Mouse (Mus musculus): ENCODE data around the gene Olfr221.
"Not testable (repeated sequence)": the region's sequence is repeated elsewhere in the genome, so short reads cannot be mapped to it uniquely, and the experiment has no call there.

The Olfr221 gene

DNA sequence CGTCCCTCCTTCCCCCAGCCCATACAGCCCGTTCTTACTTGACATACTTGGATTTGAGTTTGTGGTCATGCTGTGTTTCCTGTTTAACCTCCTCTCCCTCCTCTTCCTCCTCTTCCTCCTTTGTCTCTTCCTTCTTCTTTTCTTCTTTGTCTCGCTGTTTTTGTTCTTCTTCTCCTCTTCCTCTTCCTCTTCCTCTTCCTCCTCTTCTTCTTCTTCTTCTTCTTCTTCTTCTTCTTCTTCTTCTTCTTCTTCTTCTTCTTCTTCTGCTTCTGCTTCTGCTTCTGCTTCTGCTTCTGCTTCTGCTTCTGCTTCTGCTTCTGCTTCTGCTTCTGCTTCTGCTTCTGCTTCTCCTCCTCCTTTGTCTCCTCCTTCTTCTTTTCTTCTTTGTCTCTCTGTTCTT lies at the start of gene Olfr221:
Gene Olfr221, minus strand, starts transcription at position 101 of the 400 bp plus-strand sequence.
- DNase-seq: not testable (repeated sequence)

DNA sequence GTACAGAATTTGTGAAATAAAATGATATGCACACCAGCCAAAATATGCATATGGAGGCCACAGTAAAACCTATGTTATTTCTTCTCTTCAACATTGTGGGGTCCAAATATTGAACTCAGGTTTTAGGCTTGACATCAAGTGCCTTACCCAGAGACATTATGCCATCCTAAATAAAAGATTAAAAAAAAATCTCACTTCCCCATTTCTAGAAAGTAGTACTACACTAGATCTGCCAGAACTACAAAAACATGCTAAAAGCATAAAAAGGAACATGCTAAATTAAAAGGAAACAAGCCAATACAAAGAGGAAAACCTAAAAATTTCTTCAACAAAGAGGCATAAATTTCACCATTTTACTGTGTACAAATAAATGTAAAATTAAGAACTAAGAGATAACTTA lies 40.8 kb upstream of the Olfr221 start:
- no peak for DNase-seq

- DNase-seq: no peak
These were observed 29.4 kb upstream of the Olfr221 start for GRCm38 (mm10) chr14:52071599-52072137.

DNA sequence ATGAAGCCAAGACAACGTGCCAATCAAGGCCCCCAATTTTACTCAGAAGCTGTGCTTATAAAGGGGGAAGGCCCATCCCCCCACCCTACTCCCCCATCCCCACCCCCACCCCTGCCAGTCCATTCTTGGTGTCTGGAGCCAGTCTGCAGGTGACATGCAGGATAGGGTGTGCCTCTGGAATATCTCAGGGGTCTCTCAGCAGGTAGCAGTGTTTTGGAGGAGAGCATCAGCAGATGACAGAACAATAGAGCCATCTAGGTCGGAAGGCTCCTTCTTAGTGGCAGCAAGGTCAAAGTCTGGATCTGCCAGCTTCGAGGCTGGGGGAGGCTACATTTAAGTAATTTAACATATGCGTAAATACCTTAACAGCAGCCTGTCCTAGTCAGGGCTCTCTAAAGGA lies 23.9 kb upstream of the Olfr221 start:
- DNase-seq: no peak

- peak; percentile 66 for DNase-seq
These were observed 19.5 kb upstream of the Olfr221 start for GRCm38 (mm10) chr14:52061798-52062197.

DNA sequence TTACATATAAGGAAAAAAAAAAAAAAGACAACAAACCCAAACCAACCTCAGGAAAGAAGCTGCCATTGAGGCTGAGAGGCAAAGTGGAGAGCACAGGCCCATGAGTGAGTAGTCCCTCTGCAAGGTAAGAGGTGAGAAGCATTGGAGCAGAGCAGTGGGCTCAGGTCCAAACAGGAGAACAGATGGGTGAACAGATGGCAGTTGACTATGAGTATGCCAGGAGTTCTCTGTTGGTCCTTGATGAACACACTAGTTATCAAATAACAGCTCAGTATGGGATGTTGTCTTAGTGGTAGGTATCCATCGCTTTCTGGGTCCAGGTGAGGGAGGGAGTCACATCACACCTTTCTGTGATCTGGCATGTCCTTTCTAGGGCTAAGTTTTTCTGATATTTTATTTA lies 18.5 kb upstream of the Olfr221 start:
- DNase-seq: peak; percentile 98

- peak; percentile 70 for DNase-seq
These were observed 17.7 kb upstream of the Olfr221 start for GRCm38 (mm10) chr14:52059982-52060381.

DNA sequence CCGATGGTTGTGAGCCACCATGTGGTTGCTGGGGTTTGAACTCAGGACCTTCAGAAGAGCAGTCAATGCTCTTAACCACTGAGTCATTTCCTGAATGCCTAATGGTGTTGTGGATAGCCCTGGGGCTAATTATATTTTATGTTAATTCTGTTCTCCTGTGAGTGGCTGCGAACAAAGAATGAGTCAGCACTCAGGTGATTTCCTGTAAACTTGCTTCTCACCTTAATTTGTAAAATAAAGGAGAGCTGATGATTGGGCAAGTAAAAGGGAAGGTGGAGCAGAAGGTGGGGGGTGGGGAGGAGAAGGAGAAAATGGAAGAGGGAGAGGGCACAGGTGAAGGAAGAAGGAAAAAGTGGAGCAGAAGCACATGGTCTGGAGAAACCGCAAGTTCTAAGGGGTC lies 10.5 kb upstream of the Olfr221 start:
- DNase-seq: not testable (repeated sequence)

DNA sequence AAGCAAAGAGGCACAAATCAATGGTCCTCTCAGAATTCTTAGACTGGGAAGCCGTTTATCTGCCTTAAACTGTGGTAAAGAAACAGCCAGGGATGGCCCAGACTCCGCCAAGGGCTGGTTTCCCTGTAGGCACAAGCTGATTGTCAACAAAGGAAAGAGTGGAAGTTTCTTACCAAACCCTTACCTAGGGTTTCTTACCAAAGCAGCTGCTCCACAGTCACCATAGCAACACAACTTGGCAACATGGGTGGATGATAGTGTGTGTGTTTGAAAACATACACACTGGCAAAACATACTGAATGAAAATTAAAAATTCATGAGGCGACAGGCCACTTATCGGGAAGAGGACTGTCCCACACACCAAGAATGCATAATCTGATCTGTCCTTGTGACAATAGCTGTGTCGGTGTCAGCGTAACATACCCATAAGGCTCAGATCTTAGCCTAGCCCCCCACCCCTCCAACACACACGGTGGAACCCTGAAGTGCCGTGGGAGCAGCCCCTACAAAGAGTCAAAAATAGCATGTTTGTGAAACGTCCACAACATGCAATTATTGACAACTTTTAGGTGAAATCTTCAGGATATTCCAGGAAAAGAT lies 3.8 kb upstream of the Olfr221 start:
- no peak for DNase-seq

DNA sequence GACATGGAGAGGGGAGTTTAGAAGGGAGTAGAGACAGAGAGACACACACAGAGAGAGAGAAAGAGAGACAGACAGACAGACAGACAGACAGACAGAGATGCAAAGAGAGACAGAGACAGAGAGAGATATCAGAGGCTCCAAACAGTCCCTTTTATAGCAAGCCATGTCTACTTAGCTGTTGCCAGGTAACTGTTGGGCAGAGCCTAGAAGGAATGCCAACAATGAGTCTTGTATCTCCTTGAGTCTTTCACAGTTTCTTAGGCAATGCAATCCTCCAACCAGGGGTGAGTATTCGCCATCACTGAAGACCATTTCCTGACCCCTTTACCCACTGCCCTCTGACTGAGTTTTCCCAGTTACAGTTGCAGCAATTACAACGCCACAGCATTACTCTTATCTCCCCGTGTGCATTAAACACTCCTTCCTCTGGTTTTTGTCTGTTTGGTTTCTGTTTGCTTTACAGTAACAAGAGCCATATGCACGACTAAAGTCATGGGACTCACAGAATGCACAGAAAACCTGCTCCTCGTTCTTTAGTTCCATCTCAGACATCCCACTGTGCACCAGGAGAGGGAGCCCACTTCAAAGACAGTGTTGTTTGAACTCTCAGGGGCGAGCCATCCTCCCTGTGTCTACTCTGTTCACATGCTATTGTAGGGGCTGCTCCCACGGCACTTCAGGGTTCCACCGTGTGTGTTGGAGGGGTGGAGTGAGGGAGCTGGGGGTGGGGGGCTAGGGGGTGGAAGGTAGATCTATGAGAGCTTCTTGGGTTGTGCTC lies 2.8 kb upstream of the Olfr221 start:
- DNase-seq: no peak

GRCm38 (mm10) chr14:52043446-52043845 lies 1.2 kb upstream of the Olfr221 start:
- no peak for DNase-seq

DNA sequence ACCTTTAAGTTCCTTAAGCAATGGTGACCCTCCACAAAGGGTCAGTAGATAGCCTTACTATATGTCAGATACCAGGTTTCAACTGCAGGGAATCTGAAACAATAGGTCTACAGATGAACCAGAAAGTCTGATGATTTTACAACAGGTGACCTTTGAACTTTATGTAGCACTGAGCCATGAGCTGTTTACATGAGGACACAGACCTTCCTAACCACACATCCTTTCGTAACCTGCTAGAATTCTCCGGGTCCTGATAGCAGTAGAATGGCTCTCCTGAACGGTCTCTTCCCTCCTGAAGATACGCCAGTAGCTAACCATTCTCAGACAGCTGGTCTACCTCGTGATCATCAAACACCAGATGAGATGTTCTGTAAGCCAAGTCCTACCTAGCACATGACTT lies 2.9 kb downstream of the Olfr221 start:
- no peak for DNase-seq

DNA sequence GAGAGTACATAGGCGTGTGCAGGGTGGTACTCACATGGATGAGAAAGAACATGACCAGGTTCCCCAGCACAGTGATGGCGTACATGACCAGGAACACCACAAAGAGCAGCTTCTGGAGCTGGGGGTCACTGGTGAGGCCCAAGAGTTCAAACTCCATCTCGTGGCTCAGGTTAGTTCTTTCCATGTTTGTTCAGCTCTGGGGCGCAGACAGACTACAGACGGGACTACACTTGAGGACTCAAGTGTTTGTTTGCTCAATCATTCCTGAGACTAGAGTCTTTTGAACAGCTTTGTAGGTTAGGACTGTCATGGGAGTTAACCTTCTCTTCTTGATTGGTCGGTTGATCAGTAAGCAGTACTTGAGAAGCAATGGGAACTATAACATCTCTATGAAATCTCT lies 6.3 kb downstream of the Olfr221 start:
- DNase-seq: no peak

DNA sequence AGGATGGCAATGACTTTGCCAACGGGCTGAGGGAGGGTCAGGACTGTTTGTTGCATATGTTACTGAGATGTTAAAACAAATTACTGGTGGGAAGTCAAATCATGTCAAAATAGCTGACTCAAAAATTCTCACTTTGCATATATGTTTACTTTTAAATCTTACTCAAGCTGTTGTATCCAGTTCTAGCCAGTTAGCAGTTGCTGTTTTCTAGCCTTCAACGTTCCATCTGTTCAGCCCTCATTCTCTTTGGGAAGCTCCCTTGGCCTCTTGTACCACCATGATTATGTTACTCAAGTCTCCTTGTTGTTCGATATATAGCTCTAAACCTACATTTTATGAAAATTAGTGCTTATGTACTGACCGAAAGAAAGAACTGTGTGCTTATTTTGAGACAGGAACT lies 15.9 kb downstream of the Olfr221 start:
- DNase-seq: no peak

GRCm38 (mm10) chr14:52024133-52024532 lies 18.1 kb downstream of the Olfr221 start:
- DNase-seq: no peak

DNA sequence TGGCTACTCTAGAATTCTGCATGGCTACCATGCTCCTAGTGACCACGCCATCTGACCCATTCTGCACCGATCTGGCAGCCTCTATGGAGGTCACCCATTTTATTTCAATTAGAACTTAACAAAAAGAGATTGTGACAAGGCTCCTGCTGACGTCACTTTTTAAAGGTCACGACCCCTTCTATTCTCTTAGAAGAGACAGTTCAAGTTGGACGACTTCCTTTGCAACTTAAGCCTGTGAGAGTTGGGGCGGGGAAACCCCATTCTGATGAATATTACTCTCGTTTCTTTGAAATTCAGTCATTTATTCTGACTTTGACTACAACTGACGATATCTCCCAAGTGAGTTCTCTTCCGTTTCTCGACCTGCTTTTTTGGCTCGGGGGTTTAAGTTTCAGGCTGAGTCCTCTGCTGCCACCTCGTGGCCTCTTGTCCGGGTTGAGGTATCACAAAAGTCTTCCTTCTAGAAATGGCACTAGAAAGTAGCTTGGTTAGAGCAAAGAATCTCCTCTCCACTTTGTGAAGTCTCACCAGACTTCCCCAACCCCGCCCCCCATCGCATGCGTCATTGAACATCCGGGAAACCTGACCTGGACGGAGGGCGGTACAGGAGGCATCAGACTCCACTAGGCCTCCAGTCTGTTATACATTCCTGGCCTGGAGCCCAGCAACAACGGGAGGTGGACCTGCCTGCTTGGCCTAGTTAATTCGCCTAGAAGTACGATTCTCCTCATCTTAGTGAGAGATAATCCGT lies 19.4 kb downstream of the Olfr221 start:
- DNase-seq: peak; percentile 92

- DNase-seq: peak; percentile 26
These were observed 20.0 kb downstream of the Olfr221 start for GRCm38 (mm10) chr14:52022244-52022708.

- no peak for DNase-seq
These were observed 20.6 kb downstream of the Olfr221 start for GRCm38 (mm10) chr14:52021568-52022212.

- peak; percentile 48 for DNase-seq
These were observed 21.1 kb downstream of the Olfr221 start for GRCm38 (mm10) chr14:52021138-52021529.

- DNase-seq: peak; percentile 80
These were observed 21.6 kb downstream of the Olfr221 start, which contains the start of gene Zfp219 for GRCm38 (mm10) chr14:52020486-52021137. TSS of gene Zfp219 (minus strand) at chr14:52020733.

GRCm38 (mm10) chr14:52019590-52020340 lies 22.5 kb downstream of the Olfr221 start:
- DNase-seq: peak; percentile 98

Measured in cerebellum, adult 11-12 months (tissue).